Mouse (Mus musculus) cerebral cortex, adult 2 months (tissue): ENCODE results near the gene Aloxe3.

ENCODE experiments used
- WGBS: fragments of 180-500 bp; shearing (Covaris S2); methylation state at CpG from one replicate; pipeline ENCODE4 v1.1.7; 2018; 5-methylcytosine and 5-hydroxymethylcytosine counted together

The Aloxe3 gene

GRCm38 (mm10) chr11:69125852-69125918 lies at the start of gene Aloxe3:
Gene Aloxe3, plus strand, starts transcription at chr11:69125896.
- 3% methylated on average over 3 of the region's 3 CpGs for WGBS

- WGBS = 40% methylated on average over 5 of the region's 5 CpGs
Observed at GRCm38 (mm10) chr11:69076572-69076971, 49.1 kb upstream of the Aloxe3 start.

- 91% methylated on average over 9 of the region's 9 CpGs for WGBS
Observed at GRCm38 (mm10) chr11:69077316-69077715, 48.4 kb upstream of the Aloxe3 start.

GRCm38 (mm10) chr11:69078041-69078440 lies 47.7 kb upstream of the Aloxe3 start:
- 91% methylated on average over 6 of the region's 6 CpGs for WGBS

- WGBS = 72% methylated on average over 5 of the region's 5 CpGs
Observed at GRCm38 (mm10) chr11:69078805-69079438, 46.8 kb upstream of the Aloxe3 start.

GRCm38 (mm10) chr11:69080102-69080854 lies 45.4 kb upstream of the Aloxe3 start:
- WGBS = 88% methylated on average over 15 of the region's 15 CpGs

GRCm38 (mm10) chr11:69080855-69081222 lies 44.9 kb upstream of the Aloxe3 start:
- WGBS = 90% methylated on average over 8 of the region's 8 CpGs

- WGBS = 90% methylated on average over 7 of the region's 7 CpGs
Observed at GRCm38 (mm10) chr11:69081613-69082012, 44.1 kb upstream of the Aloxe3 start.

- WGBS = 79% methylated on average over 6 of the region's 6 CpGs
Observed at GRCm38 (mm10) chr11:69085608-69086007, 40.1 kb upstream of the Aloxe3 start.

- 37% methylated on average over 6 of the region's 6 CpGs for WGBS
Observed at GRCm38 (mm10) chr11:69086390-69086789, 39.3 kb upstream of the Aloxe3 start.

- 35% methylated on average over 4 of the region's 4 CpGs for whole genome bisulfite sequencing
Observed at GRCm38 (mm10) chr11:69087082-69087481, 38.6 kb upstream of the Aloxe3 start.

GRCm38 (mm10) chr11:69087597-69087996 lies 38.1 kb upstream of the Aloxe3 start:
- 73% methylated on average over 2 of the region's 2 CpGs for WGBS

- 1% methylated on average over 66 of the region's 67 CpGs for WGBS
Observed at GRCm38 (mm10) chr11:69088103-69088855, 37.4 kb upstream of the Aloxe3 start, which contains the start of gene Vamp2. Gene Vamp2, plus strand, starts transcription at chr11:69088490.

GRCm38 (mm10) chr11:69088856-69089615 lies 36.7 kb upstream of the Aloxe3 start:
- 6% methylated on average over 25 of the region's 25 CpGs for WGBS

GRCm38 (mm10) chr11:69089616-69090290 lies 35.9 kb upstream of the Aloxe3 start:
- 35% methylated on average over 12 of the region's 12 CpGs for WGBS

- WGBS = 17% methylated on average over 6 of the region's 6 CpGs
Observed at GRCm38 (mm10) chr11:69090367-69090766, 35.3 kb upstream of the Aloxe3 start.

GRCm38 (mm10) chr11:69091566-69092385 lies 33.9 kb upstream of the Aloxe3 start:
- WGBS = 54% methylated on average over 7 of the region's 7 CpGs

- WGBS = 8% methylated on average over 3 of the region's 3 CpGs
Observed at GRCm38 (mm10) chr11:69092386-69092751, 33.3 kb upstream of the Aloxe3 start.

- WGBS = 79% methylated on average over 4 of the region's 4 CpGs
Observed at GRCm38 (mm10) chr11:69092871-69093270, 32.8 kb upstream of the Aloxe3 start.

GRCm38 (mm10) chr11:69093856-69094255 lies 31.8 kb upstream of the Aloxe3 start:
- 80% methylated on average over 7 of the region's 7 CpGs for WGBS
